Mouse (Mus musculus) hindbrain, embryonic 13.5 days (tissue): ENCODE measurements around the gene Camta2. TPM values are rescaled to one million over a fixed set of nuclear protein-coding genes. Genes with fewer than 3 reads are reported as not detected.

Experiments
- ATAC-seq: fragments of 200-750 bp; cut with Nextera tagmentation; 2 replicates; pipeline ENCODE4 v1.8.0; 2017; ENCODE audit warnings: moderate TSS enrichment; ENCODE audit not compliant: low FRiP score
- H3K27ac ChIP-seq: fragments of 300-500 bp; sonication (generic); 2 replicates; pipeline ENCODE4 v1.5.1; 2015; ENCODE audit warnings: inconsistent platforms, mild to moderate bottlenecking, moderate library complexity
- H3K27me3 ChIP-seq: fragments of 300-500 bp; sonication (generic); 2 replicates; pipeline ENCODE4 v1.6.1; 2015; ENCODE audit warnings: mild to moderate bottlenecking, inconsistent platforms
- H3K36me3 ChIP-seq: fragments of 300-500 bp; sonication (generic); 2 replicates; pipeline ENCODE4 v1.6.1; 2015; ENCODE audit warnings: mild to moderate bottlenecking, inconsistent platforms
- H3K4me1 ChIP-seq: fragments of 300-500 bp; sonication (generic); replicated peaks from 2 replicates; pipeline ENCODE4 v1.6.1; 2015; ENCODE audit warnings: inconsistent platforms
- H3K4me2 ChIP-seq: fragments of 300-500 bp; sonication (generic); 2 replicates; pipeline ENCODE4 v1.6.1; 2015; ENCODE audit warnings: inconsistent platforms, mild to moderate bottlenecking, moderate library complexity
- H3K4me3 ChIP-seq: fragments of 300-500 bp; sonication (generic); 2 replicates; pipeline ENCODE4 v1.5.1; 2015; ENCODE audit warnings: mild to moderate bottlenecking, inconsistent platforms
- H3K9ac ChIP-seq: fragments of 300-500 bp; sonication (generic); 2 replicates; pipeline ENCODE4 v1.6.1; 2015; ENCODE audit warnings: mild to moderate bottlenecking, inconsistent platforms
- H3K9me3 ChIP-seq: fragments of 300-500 bp; sonication (generic); 2 replicates; pipeline ENCODE4 v1.6.1; 2016; ENCODE audit warnings: inconsistent platforms
- WGBS: fragments of 180-500 bp; shearing (Covaris S2); methylation state at CpG from one replicate; pipeline ENCODE4 v1.1.7; 2015; 5-methylcytosine and 5-hydroxymethylcytosine counted together
- polyA plus RNA-seq: library from polyadenylated mRNA; unstranded; fragments of >200 nt; fragmentation: Nextera tagmentation; extraction: Ambion mirVana; gene quantifications from 2 replicates; pipeline ENCODE4 v1.2.1, GENCODE M21; 2015

Camta2 gene
- polyA plus RNA-seq, 1 experiment from 2014 or later: 15.3 TPM

DNA sequence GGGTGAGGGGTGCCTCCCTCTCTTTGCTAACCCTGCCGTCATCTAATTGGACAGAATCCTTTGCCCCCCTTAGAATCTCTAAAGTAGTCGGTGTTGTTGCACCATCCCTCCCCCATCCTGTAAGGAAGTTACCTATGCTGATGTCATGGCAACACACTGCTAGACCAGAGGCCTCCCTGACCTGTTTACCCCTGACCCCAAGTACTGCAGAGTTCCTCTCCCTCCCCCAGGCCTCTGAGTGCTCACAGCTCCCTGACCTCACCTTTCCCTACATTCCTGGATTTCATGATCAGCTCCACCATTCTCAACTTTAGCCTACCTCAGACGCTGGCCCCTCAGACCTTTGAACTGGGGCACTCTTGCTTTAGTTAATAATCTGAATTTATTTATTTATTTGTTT, 18.2 kb upstream of the Camta2 start:
- H3K27ac ChIP-seq: no peak overlapping the region
- H3K4me2 ChIP-seq: no peak overlapping the region
- H3K36me3 ChIP-seq: peaks cover 81% of the 10 kb centered on the region
- H3K9me3 ChIP-seq: no peaks in the 10 kb centered on the region
- peaks cover 18% of the 10 kb centered on the region for H3K4me1 ChIP-seq
- no peaks in the 10 kb centered on the region for H3K27me3 ChIP-seq
- no peak overlapping the region for H3K9ac ChIP-seq
- no peak overlapping the region for H3K4me3 ChIP-seq
- no peak for ATAC-seq
- 85% methylated on average over 3 of the region's 3 CpGs for WGBS

DNA sequence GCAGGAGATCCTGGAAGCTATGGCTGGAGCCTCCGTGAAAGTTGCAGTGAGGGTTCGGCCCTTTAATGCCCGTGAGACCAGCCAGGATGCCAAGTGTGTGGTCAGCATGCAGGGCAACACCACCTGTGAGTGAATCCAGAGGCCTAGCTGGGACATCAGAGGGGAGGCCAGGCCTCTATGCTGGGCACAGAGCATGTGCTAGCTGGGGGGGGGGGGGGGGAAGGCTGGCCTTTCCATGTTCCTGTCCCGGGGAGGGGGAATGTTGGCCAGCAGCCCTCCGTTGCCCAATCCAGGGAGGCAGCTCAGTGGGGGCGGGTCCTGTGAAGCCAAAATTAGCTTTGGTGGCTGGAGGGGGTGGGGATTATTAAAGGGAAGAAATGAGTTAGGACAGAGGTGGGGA, 14.9 kb upstream of the Camta2 start:
- Histone ChIP-seq H3K4me2 (0 out of 2 replicates have a peak overlapping the region, but pooled peaks have one; percentile 89), H3K9me3 (no peaks in the 10 kb centered on the region), H3K36me3 (peaks cover 47% of the 10 kb centered on the region), H3K27ac (no peak overlapping the region), H3K4me3 (no peak overlapping the region), H3K9ac (peak overlapping the region; percentile 95), H3K27me3 (no peaks in the 10 kb centered on the region), H3K4me1 (peaks cover 26% of the 10 kb centered on the region)
- ATAC-seq: no peak
- 78% methylated on average over 6 of the region's 6 CpGs for WGBS

DNA sequence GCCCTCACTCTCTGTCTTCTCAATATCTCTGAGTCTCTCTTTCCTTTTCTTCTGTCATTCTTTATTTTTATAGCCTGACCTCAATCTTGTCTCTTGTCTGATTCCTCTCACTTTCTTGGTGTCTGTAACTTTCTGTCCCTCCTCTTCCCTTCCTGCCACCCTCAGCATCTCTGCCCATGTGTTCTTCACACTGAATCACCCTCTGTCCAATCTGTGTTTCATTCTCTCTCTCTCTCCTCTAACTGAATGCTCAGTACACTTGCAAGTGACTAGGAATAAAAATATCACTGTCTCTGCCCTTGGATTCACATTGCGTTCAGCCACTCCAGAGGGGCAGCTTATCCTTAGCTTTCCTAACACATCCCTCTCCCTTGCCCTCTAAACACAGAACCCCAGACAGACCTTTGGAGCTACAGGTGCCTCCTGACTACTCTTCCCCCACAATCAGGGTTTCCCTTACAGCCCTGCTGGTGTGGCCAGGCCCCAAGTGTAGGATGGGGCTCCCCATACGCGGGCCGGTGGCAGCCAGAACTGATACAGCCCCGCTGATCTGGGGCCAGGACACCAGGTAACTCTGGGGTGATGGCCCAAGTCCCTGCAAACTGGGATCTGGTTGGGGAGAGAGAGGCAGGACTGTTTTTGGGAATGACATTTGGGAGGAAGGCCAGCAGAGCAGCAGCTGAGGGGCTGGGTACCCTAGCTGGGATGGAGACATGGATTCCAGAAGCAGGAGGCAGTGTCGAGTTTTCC, 14.3 kb upstream of the Camta2 start:
- no peaks in the 10 kb centered on the region for H3K9me3 ChIP-seq
- peak overlapping the region; percentile 91 for H3K4me3 ChIP-seq
- H3K9ac ChIP-seq: peak overlapping the region; percentile 95
- H3K27me3 ChIP-seq: no peaks in the 10 kb centered on the region
- H3K27ac ChIP-seq: no peak overlapping the region
- WGBS: 77% methylated on average over 6 of the region's 6 CpGs
- peaks cover 41% of the 10 kb centered on the region for H3K36me3 ChIP-seq
- peaks cover 26% of the 10 kb centered on the region for H3K4me1 ChIP-seq
- H3K4me2 ChIP-seq: peak overlapping the region; percentile 89
- no peak for ATAC-seq

DNA sequence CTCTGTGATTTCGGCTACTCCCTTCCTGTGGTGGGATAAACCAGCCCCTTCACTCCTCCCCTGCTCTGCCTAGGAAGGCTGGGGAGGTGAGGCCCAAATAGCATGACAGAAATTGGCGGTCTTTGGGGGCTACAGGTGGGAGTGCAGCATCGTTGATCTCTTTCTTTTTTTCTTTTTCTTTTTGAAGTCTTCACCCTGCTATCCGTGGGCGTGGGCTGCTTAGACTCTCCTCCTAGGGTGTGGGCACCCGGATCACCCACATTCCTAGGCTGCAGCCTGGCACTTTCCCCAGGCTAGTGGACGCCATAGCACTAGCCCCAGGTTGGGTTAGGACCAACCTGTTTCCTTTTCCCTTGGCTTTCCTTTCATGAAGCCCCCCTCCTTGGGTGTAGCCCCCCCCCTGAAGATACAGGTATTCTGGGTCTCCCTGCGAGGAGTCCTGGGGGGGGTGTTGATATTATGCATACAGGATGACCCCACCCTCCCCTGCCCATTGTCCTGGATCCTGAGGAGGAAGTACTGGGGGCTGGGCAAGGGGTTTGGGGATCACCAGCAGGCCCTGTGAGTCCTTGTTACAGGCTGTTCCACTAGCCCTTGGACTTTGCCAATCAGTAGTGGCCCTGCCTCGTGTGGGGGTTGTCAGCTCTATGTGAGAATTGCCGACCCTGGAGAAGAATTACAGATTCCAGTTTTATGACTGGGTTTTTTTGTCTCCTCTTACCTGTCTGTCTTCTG, 13.5 kb upstream of the Camta2 start:
- Histone ChIP-seq H3K4me3 (peak overlapping the region; percentile 91), H3K4me2 (peak overlapping the region; percentile 89), H3K4me1 (peaks cover 26% of the 10 kb centered on the region), H3K27ac (no peak overlapping the region), H3K36me3 (peaks cover 33% of the 10 kb centered on the region), H3K27me3 (no peaks in the 10 kb centered on the region), H3K9me3 (no peaks in the 10 kb centered on the region), H3K9ac (peak overlapping the region; percentile 95)
- ATAC-seq: no peak
- WGBS: 14% methylated on average over 10 of the region's 10 CpGs

DNA sequence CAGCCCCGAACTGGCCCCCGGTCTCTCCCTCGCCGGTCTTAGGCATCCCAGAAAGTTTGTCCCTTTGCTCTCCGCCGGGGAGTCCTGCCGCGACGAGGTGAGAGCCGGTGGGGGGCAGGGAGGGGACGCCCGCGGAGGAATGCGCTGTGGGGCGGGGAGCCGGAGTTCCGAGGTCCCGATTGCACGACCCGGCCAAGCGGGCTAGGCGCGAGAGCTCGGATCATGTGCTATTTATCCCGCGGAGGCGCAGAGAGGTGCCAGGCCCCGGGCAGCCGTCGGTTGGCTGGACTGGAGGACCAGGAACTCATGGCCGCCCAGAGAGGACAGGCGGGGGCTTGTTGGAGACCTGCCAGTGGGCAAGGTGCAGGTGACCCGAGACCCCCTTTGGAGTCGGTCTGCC, 12.7 kb upstream of the Camta2 start:
- peaks cover 26% of the 10 kb centered on the region for H3K4me1 ChIP-seq
- no peaks in the 10 kb centered on the region for H3K9me3 ChIP-seq
- peak overlapping the region; percentile 91 for H3K4me3 ChIP-seq
- H3K4me2 ChIP-seq: peak overlapping the region; percentile 89
- peaks cover 25% of the 10 kb centered on the region for H3K36me3 ChIP-seq
- peak overlapping the region; percentile 93 for H3K27ac ChIP-seq
- ATAC-seq: peak; percentile 36
- H3K9ac ChIP-seq: peak overlapping the region; percentile 95
- under 1% methylated on average over 33 of the region's 34 CpGs for WGBS
- H3K27me3 ChIP-seq: no peaks in the 10 kb centered on the region

DNA sequence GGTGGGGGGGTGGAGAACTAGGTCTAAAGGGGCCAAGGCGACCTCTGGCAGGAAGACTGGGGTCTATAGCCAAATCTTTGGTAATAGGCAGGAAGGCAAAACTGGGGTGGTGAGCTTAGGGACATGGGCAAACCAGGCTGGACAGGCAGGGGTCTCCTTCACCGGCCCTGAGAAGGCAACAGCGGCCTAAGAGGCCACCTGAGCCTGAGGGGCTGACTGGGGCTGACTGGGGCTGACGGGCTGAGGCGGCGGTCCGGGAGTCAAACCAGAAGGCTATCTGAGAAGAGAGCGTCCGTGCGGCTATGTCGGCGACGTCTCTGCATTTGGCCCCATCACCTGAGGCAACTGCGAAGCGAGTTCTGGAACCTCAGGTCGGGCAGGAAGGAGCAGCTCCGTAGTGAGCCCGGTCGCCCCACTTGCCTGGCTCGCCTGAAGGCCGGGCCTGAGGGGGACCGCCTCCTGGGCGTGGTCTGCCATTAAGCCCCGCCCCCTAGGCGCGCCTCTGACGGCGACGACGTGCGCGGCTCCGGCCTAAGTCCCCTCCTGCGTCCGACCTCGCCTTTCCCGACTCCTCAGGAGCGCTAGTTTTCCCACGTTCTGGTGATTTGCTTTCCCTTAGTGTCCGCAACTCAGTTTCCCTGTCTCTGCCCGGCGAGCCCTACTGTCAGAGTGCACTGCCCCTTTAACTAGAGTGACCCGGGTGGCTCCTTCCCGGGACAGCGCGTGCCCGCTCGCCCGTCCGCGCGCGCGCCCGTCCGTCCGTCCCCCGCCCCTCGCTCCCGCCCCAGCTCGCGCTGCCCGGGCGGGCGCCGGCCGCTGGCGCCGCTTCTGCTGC, 12.0 kb upstream of the Camta2 start, which contains the start of the genes Inca1 and Kif1c:
Gene Inca1 (minus strand): TSS at position 434 of the 835 bp plus-strand sequence.
Gene Kif1c (plus strand): TSS at position 827 of the 835 bp plus-strand sequence.
- H3K36me3 ChIP-seq: peaks cover 19% of the 10 kb centered on the region
- peak; percentile 95 for ATAC-seq
- H3K9me3 ChIP-seq: no peaks in the 10 kb centered on the region
- H3K4me3 ChIP-seq: peak within 1 kb of the TSS; percentile 91
- H3K9ac ChIP-seq: peak within 1 kb of the TSS; percentile 95
- H3K27ac ChIP-seq: peak within 1 kb of the TSS; percentile 93
- peak within 1 kb of the TSS; percentile 89 for H3K4me2 ChIP-seq
- no peaks in the 10 kb centered on the region for H3K27me3 ChIP-seq
- H3K4me1 ChIP-seq: peaks cover 26% of the 10 kb centered on the region
- 2% methylated on average over 69 of the region's 69 CpGs for WGBS

DNA sequence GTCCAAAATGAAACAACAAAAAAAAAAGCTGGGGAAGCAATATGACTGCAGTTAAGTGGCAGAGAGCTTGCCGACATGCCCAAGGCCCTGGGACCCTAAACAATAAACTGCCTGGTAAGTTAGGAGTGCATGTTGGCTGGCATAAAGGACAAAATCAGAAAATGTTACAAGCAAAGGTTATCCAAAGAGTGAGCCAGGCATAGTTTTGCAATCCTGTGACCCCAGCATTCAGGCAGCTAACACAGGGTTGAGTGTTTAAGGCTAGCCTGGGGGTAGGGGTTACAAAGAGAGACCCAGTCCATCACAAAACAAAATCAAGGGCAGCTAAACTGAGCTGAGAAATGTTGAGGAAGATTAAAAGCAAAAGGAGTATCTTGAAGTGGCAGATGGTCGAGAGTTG, 11.1 kb upstream of the Camta2 start:
- H3K36me3 ChIP-seq: peaks cover 10% of the 10 kb centered on the region
- no peak overlapping the region for H3K4me2 ChIP-seq
- WGBS: 75% methylated on average over 2 of the region's 2 CpGs
- H3K9me3 ChIP-seq: no peaks in the 10 kb centered on the region
- no peak overlapping the region for H3K4me3 ChIP-seq
- no peak overlapping the region for H3K9ac ChIP-seq
- no peaks in the 10 kb centered on the region for H3K27me3 ChIP-seq
- ATAC-seq: no peak
- H3K27ac ChIP-seq: no peak overlapping the region
- H3K4me1 ChIP-seq: peaks cover 26% of the 10 kb centered on the region

DNA sequence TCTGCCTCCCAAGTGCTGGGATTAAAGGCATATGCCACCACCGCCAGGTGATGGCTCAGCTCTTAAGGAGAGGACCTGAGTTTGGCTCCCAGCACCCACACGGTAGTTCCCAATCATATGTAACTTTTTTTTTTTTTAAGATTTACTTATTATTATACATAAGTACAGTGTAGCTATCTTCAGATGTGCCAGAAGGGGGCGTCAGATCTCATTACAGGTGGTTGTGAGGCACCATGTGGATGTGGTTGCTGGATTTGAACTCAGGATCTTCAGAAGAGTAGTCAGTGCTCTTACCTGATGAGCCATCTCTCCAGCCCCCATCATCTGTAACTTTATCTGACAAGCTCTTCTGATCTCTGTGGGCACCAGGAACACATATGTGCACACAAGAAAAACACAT, 9.5 kb upstream of the Camta2 start:
- H3K4me2 ChIP-seq: no peak overlapping the region
- WGBS: 71% methylated on average over 3 of the region's 3 CpGs

DNA sequence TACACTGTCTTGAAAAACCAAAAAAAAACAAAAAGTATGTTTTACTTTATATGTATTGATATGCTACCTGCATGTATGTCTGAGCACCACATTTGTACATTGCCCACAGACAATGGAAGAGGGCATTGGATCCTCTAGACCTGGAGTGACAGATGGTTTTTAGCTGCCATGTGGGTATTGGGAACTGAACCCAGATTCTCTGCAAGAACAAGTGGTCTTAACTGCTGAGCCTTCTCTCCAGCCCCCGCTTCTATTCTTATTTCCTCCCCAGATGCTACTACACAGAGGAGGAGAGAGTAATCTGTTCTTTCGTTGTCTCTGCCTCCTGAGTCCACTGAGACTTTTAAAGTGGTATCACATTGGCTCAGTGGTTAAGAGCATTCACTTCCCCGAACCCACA, 5.6 kb upstream of the Camta2 start:
- ATAC-seq: no peak
- H3K9ac ChIP-seq: no peak overlapping the region
- H3K9me3 ChIP-seq: no peaks in the 10 kb centered on the region
- no peak overlapping the region for H3K27ac ChIP-seq
- no peak overlapping the region for H3K4me3 ChIP-seq
- H3K4me1 ChIP-seq: peaks cover 7% of the 10 kb centered on the region
- no peak overlapping the region for H3K4me2 ChIP-seq
- H3K27me3 ChIP-seq: no peaks in the 10 kb centered on the region
- WGBS: 70% methylated on average over 3 of the region's 3 CpGs
- H3K36me3 ChIP-seq: no peaks in the 10 kb centered on the region

More for the DNA sequence above, 9.5 kb upstream of the Camta2 start:
- peaks cover 21% of the 10 kb centered on the region for H3K4me1 ChIP-seq
- H3K27me3 ChIP-seq: no peaks in the 10 kb centered on the region
- no peak overlapping the region for H3K4me3 ChIP-seq
- H3K9ac ChIP-seq: no peak overlapping the region
- ATAC-seq: no peak
- H3K9me3 ChIP-seq: no peaks in the 10 kb centered on the region
- H3K36me3 ChIP-seq: no peaks in the 10 kb centered on the region
- no peak overlapping the region for H3K27ac ChIP-seq

DNA sequence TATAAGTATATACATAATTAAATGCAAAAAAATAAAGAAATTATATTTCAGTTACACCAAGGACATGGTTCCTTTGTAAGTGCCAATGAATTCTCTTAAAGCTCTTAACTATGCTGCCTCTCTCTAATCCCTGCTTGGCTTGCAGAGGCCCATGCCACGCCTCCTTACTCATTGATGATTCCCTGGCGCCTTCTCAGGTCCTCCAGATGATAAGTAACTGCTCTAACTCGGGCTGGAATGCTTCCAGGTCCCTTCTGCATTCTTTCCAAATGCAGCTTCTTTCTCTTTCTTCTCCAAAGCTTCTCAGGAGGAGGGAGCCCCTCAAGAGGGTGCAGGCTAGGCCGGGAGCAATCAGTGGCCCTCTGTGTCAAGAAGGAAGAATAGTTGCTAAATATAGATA, 1.7 kb upstream of the Camta2 start:
- Histone ChIP-seq H3K4me2 (no peak overlapping the region), H3K27ac (no peak overlapping the region), H3K27me3 (no peaks in the 10 kb centered on the region), H3K9me3 (no peaks in the 10 kb centered on the region), H3K9ac (no peak overlapping the region), H3K36me3 (peaks cover 14% of the 10 kb centered on the region), H3K4me3 (no peak overlapping the region), H3K4me1 (peaks cover 27% of the 10 kb centered on the region)
- ATAC-seq: no peak
- 67% methylated on average over 4 of the region's 4 CpGs for WGBS

DNA sequence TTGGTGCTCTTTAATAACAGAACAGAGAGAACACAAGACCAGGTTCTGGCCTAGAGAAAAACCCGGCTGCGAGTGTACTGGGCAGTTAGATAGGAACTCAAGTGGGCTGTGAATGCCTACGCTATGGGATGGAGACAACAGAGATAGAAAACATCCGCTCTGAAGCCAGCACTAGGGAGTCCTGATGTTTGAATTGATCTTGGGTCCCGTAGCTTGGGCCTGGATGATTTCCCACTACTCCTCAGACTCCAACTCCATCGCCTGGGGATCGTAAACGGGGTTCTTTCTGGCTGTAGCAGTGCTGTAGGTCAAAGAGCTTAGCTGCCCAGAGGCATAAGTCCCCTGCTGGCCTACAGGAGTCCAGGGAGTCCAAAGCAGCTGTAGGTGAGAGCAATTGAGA, 467 bp upstream of the Camta2 start:
- H3K9me3 ChIP-seq: no peaks in the 10 kb centered on the region
- H3K27ac ChIP-seq: peak overlapping the region; percentile 88
- WGBS: 11% methylated on average over 8 of the region's 8 CpGs
- peak overlapping the region; percentile 86 for H3K4me2 ChIP-seq
- H3K27me3 ChIP-seq: no peaks in the 10 kb centered on the region
- H3K36me3 ChIP-seq: peaks cover 25% of the 10 kb centered on the region
- ATAC-seq: peak; percentile 12; the same call in 1 of the 2 replicates
- H3K4me1 ChIP-seq: peaks cover 27% of the 10 kb centered on the region
- peak overlapping the region; percentile 83 for H3K4me3 ChIP-seq
- H3K9ac ChIP-seq: peak overlapping the region; percentile 88
